Mouse (Mus musculus) fat pad, adult 2 months (tissue): ENCODE results near the gene Dusp12.

Experiments
- DNase-seq: peaks from one replicate; pipeline ENCODE4 v3.0.0-alpha.2; 2011; ENCODE audit warnings: low read depth, low spot score; ENCODE audit errors: extremely low read depth

Gene Dusp12

DNA sequence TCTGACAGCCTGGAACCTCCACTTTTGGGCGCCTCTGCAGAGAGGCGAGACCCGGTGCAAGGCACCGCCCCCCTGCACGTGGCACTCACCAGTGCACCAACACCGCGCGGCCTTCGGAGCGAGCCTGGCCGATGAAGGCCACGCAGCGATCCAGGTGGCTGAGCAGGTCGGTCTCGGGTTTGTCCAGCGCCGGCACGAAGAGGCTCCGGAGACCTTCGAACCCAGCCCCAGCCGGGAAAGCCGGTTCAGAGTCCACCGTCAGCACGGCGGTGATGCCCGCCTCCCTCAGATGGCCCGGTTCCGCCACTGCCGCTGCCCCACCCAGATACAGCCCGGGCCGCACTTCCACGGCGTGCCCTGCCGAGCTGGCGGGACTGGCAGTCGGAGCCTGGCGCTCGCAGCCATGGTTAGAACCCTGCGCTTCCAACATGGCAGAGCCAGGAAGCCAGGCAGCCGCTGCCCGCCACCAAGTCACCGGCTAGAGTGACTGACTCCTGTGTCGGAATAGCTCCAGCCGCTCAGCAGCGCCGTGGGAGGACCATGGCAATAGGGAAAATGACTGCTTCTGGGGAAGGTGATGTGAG is at the start of gene Dusp12, which contains the start of gene Gm26620:
Gene Dusp12 (minus strand): TSS at position 563 of the 584 bp plus-strand sequence.
Gene Gm26620 (plus strand): TSS at position 88 of the 584 bp plus-strand sequence.
- DNase-seq: peak; percentile 37

DNA sequence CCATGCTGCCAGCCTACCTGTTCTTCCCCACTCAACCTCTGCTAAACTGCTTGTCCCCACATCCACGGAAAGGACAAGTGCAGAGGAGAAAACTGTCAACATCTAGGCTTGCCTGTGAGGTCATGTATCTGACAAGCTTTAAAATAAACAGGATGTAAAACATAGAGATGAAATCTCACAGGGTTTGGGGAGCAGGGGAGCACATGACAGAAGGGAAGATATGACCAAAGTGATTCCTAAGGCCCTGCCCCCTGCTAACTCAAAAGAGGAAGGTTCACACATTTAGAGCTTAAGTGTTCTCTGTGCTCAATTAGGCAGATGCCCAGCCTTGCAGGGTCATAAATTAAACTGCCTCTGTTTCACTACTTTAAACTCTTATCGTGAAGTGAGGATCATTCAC is 49.0 kb upstream of the Dusp12 start:
- DNase-seq: no peak

DNA sequence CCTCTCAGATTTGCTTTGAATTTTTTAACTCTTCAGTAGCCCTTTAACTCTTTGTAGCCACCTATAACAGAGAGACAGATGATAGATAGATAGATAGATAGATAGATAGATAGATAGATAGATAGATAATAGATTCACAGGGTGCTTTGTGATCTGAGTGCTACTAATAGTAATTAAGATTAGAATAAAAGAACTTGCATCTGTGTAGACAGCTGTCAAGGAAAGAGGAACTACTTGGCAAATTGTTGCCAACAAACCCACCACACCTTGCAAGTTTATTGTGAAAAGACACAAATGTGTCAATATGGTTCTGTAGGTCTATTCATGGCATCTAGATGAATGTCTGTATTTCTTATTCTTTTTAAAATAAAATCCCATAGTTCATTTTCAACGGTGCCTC is 48.6 kb upstream of the Dusp12 start:
- no peak for DNase-seq

DNA sequence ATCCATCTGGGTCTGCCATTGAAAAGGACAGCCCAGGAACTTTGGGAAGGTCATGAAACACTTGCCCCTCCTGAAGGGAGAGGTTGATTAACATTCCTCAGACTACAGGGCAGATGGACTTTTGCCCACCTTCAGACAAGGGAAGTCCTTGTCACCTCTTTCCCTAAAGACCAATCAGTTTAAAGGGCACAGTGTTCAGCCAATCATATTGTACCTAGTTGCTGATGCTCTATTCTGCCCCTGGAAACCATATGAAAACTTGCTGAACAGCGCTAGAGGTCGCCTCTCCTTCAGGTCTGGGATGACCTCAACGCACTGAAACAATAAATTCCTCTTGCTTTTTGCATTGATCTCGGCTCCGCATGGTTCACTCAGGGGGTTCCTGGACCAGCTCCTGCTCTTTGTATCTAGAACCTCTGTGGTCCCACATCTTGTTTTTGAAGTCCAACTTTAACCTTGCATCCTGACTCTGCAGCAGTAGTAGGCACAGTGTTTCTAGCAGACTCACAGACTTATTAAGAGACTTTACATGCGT is 48.1 kb upstream of the Dusp12 start:
- DNase-seq: no peak

DNA sequence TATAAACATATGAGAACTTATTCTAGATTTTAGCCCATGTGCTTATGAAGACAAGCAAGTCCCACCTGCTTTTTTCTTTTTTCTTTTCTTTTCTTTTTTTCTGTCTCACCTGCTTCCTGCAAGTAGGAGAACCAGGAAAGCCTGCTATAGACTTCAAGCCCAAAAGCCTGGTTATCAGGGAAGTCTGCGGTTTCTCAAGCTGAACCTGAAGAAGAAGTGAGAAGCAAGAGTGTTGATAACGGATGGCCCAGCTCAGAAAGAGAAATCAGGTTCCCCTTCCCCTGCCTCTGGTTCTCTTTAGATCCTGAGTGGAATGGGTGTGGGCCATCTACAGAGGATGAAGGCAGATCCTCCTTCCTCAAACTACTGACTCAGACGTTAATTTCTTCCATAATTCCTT is 46.7 kb upstream of the Dusp12 start:
- no peak for DNase-seq

DNA sequence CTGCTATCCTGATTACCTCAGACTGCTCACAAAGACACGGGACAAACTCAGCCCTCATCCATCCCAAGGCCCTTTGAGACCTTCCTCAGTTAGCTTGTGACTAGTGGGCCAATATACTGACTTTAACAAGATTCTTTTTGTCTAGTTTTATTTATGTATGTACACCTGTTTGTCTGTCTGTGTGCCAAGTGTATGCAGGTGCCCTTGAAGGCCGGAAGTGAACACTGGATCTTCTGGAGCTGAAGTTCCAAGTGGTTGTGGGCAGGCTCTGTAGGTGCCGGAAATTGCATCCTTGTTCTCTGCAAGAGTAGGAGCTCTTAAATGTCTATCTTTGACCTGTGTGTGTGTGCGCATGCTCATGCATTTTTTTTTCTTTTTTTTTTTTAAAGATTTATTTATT is 43.9 kb upstream of the Dusp12 start:
- DNase-seq: no peak

DNA sequence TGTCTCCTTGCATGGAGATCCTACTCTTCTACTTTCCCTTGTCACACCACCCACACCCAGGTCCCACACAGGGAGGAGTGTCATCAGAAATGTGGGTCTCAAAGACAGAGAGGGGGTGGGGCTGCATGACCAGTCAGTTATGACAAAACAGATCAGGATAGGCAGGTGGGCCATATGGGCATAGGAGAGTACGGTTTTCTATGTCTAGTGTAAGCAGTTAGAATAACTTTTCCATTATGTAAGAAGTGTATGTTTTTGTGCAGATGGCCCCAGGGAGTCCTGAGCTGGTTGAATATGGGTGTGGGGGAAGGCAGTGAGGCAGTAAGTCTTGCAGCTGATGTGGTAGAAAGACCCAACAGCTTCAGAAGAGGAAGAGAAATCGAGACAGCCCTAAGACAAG is 43.1 kb upstream of the Dusp12 start:
- DNase-seq: no peak

DNA sequence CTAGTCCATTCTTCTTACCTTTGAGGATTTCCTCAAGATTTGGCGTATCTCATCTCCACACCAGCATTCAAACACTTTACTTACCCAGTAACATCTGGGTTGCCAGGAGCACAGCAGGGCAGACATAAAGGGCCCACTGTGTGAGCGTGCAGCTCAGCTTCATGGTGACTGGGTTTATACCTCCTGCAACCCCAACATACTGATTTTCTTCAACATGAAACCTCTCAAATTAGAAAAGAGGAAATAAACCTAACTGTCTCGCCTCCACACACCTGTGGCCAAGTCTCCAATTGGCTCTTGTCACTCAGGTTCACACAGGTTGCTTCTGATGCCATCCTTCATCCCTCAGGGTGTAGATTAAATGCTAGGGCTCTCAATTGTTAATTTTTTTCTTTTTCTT is 42.0 kb upstream of the Dusp12 start, which contains the start of gene Fcrla:
Gene Fcrla (minus strand): TSS at position 206 of the 400 bp plus-strand sequence.
- DNase-seq: no peak

DNA sequence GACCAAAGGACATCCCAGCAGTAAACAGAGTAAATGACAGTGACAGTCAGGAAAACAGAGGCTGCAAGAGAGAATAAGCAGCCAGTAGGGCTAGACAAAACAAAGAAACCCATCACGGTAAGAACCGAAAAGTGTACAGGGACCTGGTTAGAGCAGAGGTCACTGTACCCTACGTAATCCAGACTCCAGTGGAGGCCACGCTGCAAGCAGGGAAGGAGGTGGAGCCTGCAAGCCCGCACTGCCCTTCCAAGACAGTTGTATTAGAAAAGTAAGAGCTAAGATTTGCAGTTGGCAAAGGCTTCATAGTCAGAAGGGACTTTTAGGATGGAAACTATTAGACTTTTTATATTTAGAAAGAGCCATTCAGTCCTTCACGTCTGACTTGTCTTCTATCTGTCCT is 41.6 kb upstream of the Dusp12 start:
- no peak for DNase-seq

DNA sequence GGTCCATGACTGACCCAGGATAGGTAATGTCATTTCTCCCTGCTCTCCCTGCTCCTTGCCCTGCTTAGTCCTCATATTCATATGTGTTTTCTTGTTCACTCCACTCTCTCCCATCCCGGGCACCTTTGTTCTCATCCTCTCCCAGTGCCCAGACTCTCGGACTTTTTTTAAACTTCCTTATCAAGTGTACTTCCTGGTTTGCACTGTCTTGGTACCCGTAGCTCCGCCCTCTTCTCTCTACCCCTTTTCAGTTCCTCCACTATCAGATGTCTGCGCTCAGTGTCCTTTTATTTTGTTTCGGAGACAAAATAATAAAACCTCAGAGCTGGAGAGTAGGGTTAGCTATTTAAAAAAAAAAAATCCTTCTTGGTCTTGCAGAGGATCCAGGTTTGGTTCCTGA is 39.1 kb upstream of the Dusp12 start:
- DNase-seq: no peak

DNA sequence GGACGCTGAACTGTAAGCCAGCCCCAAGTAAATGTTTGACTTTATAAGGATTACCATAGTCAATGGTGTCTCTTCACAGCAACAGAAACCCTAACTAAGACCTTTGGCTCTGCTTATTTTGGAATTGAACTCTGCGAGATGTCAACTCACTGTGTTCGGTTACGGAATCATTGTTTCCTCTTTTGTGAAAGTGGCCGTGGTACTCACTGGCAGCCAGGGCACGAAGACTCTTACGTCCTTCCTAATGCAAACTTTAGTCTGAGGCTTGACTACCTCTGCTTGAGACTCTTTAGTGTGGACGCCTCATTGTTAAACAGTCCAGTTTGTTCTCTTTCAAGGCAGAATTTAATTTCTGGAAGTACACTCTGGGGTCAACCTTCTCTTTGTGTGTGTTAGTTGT is 34.0 kb upstream of the Dusp12 start:
- DNase-seq: no peak

DNA sequence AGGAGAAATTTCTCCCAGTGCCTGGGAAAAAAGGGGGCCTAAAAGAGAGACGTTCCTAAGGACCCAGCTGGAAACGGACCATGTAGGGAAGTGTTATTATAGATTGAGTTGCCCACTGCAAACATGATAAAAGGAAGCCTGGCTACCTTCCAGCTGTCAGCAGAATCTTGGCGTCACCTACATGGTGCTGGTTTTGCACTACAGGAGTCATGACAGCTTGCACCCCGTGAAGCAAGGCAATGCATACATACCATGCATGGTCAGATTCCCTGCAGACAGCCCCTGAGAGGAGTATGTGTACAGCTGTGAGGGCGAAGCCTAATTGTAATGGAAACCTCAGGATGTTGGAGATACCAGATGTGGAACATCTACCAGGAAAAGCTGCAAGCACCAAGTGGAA is 30.3 kb upstream of the Dusp12 start:
- no peak for DNase-seq

DNA sequence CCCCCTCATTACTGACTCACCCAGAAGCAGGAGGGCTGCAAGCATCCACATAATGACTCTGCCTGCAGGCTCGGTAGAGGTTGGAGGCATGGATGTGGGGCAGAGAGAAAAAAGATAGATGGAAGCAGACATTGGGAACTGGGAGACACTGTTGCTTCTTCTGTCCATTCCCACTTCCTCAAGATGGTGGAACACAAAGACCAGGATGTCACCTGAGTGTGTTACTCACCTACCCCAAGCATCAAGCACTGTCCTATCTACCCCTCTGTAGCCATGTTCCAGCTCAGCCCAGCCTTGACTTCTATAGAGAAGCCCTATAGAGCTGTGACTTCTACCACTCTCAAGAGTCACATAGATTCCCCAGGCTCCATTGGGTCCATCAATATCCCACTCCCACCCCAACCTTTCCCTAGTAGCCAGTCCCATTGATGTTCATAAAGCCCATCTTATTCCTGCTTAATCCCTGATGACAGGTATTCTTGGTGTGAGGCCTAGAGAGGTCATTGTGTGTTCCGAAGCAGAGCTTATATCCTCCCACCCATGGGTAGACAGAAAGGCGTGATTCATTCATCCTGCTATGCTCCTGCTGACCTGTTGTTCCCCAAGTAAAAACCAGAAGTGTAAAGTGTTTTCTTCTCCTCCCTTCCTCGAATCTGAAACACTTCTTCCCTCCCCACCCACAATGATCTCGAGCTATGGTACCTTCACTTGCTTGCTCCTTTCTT is 27.7 kb upstream of the Dusp12 start, which contains the start of gene Fcrlb:
Gene Fcrlb (minus strand): TSS at position 51 of the 725 bp plus-strand sequence.
- DNase-seq: no peak

DNA sequence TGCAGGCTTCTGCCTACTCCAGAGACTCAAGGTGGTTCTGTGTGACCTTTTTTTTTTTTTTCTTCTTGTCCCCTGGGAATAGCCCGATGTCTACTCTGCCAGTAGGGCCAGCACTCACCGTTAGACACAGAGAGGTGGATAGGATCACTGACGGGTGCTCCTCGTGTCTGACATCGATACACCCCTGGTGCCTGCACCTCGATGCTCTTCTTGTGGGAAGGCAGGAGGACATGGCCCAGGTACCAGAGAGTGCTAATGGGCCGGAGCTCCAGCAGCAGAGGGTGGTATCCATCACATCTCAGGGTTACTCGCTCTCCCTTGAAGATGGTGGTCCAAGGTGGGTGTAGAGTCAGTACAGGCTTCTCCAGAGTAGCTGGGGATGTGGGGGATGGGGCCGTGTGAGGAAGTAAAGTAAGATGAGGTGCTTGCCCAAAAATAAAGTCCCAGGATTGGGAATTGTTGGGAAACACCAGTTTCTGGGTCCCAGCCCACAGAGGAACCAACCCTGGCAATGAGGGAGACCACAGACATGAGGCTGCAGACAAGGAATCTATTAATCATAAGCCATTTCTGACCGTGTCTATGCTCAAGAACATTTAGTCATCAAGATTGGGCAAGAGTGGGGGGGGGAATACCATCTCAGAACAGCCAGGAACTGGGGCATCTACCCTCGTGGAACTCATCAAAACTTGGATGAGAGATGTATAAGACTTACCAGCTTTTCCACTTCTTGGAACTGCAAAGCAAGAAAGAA is 26.7 kb upstream of the Dusp12 start:
- no peak for DNase-seq

DNA sequence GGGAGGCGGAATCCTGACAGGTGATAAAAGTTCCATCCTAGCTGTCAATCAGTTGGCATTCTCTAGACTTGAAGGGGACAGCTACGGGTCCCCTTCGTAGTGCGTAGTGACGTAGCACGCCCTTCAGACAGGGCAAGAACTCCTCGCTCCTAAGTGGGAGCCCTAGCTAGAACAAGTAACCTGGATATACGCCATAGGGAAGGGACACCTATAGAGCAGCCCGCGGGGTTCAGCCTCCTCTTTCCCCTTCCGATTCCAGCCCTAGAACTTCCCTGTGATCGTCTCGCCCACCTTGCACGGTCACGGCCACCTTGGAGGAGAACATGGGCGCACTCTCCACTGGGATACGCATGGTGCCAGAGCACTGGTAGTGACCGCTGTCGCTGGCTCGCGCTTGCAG is 23.0 kb upstream of the Dusp12 start:
- DNase-seq: no peak

DNA sequence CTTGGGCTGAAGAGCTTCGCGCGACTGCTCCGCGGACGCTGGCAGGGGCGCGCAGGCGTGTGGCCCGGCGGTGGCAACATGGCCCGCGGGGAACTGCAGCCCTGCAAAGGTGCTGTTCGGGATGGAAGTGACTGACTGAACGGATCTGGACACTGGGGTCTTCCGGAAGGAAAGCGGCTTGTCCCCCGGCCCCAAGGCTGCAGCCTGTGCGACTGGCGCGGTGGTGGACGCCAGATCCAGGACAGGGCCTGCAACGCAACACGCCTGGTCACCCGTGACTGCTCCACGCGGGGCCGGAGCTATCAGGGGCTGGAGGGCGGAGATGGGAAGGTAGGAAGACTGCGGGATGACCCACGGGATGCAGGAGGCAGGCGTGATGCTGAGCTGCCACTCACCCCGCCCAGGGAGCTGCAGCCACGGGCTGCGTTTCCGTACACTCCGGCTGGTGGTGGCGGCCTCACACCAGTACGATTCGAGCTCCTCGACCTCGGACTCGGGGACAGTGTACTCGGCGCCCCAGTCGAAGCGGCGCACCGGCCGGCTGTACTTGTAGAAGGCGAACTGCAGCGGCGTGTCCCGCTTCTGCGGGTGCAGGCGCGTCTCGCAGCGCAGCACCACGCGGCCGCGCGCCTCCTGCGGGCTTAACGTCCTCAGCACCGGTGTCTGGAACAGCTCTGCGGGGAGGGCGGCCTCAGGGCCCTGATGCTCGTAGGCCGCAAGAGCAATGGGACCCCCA is 22.3 kb upstream of the Dusp12 start:
- DNase-seq: no peak

DNA sequence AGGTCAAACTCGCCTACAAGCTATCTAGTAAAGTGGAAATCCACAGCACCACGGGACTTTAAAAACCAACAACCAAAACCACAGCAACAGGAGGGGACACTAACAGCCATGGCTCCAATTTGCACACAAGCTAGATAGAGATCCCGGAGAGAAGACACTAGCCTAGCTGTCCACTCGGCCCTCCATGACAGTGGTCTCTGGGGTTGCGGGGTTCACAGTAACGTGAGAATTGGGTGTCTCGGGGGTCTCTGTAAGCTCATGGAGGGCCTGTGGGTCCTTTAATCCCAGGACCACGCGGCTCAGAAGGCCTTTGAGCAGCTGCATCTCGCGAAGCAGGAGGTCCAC is 21.7 kb upstream of the Dusp12 start:
- no peak for DNase-seq

DNA sequence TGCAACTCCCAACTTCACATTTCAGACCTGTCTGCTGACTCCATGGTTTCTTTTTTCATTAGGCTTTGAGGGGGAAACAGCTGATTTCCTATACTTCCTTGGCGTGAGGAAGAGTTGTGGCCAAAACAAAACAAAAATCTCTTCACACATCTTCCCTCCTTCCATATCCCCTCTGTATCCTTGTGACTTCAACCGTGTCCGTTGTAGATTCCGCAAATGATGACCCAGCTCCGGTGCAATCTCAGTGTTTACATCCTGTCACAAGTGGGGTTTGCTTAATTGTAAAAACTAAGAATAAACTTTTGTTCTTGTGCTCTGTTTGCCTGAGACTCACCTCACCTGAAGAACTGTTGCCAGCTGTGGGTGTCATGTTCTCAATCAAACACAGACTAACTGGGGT is 18.1 kb upstream of the Dusp12 start:
- DNase-seq: no peak

DNA sequence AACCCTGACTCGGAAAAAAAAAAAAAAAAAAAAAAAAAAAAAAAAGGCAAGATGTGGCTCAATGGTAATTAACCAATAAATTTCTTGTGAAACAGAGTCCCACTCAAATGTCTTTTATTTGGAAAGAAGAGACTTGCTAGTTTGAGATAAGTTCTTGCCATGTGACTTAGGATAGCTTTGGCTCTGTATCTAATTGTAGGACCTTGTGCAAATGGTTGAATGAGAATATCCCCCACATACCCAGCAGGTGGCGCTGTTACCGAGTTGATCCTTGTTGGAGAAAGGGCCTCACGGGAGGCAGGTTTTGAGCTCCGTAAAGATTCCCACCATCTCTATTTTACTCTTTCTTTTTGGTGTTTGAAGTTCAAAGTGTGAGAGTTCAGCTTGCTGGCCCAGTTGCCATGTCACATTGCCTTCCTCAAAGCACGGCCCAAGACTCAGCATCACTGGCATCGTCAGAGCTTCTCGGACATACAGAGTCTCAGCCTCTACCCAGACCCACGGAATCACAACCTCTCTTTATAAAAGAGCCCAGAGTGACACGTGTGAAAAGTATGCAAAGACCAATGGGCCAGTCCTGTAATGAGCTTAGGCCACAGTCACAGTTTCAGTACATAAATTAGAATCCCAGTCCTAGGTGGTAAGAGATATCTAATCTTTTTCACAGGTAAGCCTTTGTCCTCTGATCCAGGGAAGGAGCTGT is 16.3 kb upstream of the Dusp12 start:
- DNase-seq: peak; percentile 5

DNA sequence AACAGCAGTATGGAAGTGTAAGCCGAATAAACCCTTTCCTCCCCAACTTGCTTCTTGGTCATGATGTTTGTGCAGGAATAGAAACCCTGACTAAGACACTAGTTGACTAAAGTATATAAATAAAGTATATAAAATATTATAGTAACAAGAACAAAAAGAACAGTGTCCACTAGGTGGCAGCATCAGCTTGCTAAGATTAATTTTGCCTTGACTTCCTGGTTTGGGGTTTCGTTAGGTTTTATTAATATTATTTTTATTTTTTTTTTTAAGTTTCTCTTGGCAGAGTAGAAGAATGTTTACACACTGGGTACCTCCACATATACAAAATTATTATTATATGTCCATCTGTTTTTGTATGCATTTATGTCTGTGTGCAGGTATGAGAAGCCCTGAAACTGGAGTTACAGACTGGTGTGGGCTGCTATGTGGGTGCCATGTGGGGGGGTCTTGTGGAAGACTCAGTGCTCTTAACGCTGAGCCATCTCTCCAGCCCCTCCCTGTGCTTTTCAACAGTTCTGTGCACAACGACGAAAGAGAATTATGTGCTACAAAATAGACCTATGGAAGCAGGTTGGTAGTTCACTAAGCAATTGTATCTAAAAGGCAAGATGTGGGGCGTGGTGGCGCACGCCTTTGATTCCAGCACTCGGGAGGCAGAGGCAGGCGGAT is 15.6 kb upstream of the Dusp12 start:
- DNase-seq: no peak
